Mouse (Mus musculus) heart, adult 2 months (tissue): ENCODE data around the gene Sirt1. TPM values are rescaled to one million over a fixed set of nuclear protein-coding genes. Genes with fewer than 3 reads are reported as not detected.
"Not testable (repeated sequence)": the region's sequence is repeated elsewhere in the genome, so short reads cannot be mapped to it uniquely, and the experiment has no call there.

Experiments
- DNase-seq, 2 experiments: peaks; one replicate each; pipeline ENCODE4 v3.0.0; 2021
- H3K27ac ChIP-seq: fragments of 200-600 bp; 2 replicates; pipeline ENCODE4 v1.8.1; 2022
- H3K27me3 ChIP-seq: fragments of 200-500 bp; 2 replicates; pipeline ENCODE4 v1.6.1; 2012; ENCODE audit warnings: mild to moderate bottlenecking, low read length, inconsistent platforms, mixed read lengths; ENCODE audit not compliant: control insufficient read depth, insufficient read depth
- H3K36me3 ChIP-seq: fragments of 200-500 bp; 2 replicates; pipeline ENCODE4 v1.6.1; 2012; ENCODE audit warnings: low read length, inconsistent platforms; ENCODE audit not compliant: control insufficient read depth, insufficient read depth
- H3K4me1 ChIP-seq: fragments of 200-500 bp; 2 replicates; pipeline ENCODE4 v1.6.1; 2011; ENCODE audit warnings: low read length; ENCODE audit not compliant: control insufficient read depth, insufficient read depth
- H3K4me3 ChIP-seq: fragments of 200-600 bp; 2 replicates; pipeline ENCODE4 v1.8.1; 2022
- H3K79me2 ChIP-seq: fragments of 200-500 bp; replicated peaks from 2 replicates; pipeline ENCODE4 v1.6.1; 2012; ENCODE audit warnings: mild to moderate bottlenecking, inconsistent platforms, low read length, moderate library complexity, mixed read lengths; ENCODE audit not compliant: control insufficient read depth, insufficient read depth
- H3K9ac ChIP-seq: fragments of 200-500 bp; 2 replicates; pipeline ENCODE4 v1.6.1; 2012; ENCODE audit warnings: low read depth, mild to moderate bottlenecking, control low read depth, inconsistent platforms, low read length, mixed read lengths
- CTCF ChIP-seq: fragments of 200-600 bp; IDR thresholded peaks from 2 replicates; pipeline ENCODE4 v1.8.1; 2022; ENCODE audit warnings: antibody characterized with exemption, mild to moderate bottlenecking, moderate library complexity
- EP300 ChIP-seq: fragments of 200-500 bp; IDR thresholded peaks from 2 replicates; pipeline ENCODE4 v1.6.1; 2011; ENCODE audit warnings: low read depth, low read length, control low read depth; ENCODE audit not compliant: insufficient read depth
- POLR2A ChIP-seq: fragments of 200-500 bp; IDR thresholded peaks from 2 replicates; pipeline ENCODE4 v1.6.1; 2011; ENCODE audit warnings: mild to moderate bottlenecking, low read depth, low read length, control low read depth; ENCODE audit not compliant: insufficient read depth
- WGBS: fragments of 180-500 bp; shearing (Covaris S2); methylation state at CpG from one replicate; pipeline ENCODE4 v1.1.7; 2018; 5-methylcytosine and 5-hydroxymethylcytosine counted together
- intact Hi-C: fragments of 180-260 bp; cut with DNase I; formaldehyde crosslinking; loops from one replicate; pipeline ENCODE4 v1.15.1; 2025
- polyA plus RNA-seq: library from polyadenylated mRNA; depleted of rRNA; stranded (reverse); fragments of >200 nt; gene quantifications from 2 replicates; pipeline ENCODE4 v1.2.3, GENCODE M21; 2012
- total RNA-seq, 2 experiments: library from RNA; stranded (reverse); gene quantifications; 2 replicates each; pipeline ENCODE4 v1.2.3; 2021

The Sirt1 gene
- total and polyA plus RNA-seq, 3 experiments = 2.5 to 11.5 (median 10.4) TPM

GRCm38 (mm10) chr10:63415850-63416249, 34.3 kb upstream of the Sirt1 start:
- Histone ChIP-seq H3K27ac (no peak overlapping the region), H3K36me3 (no peaks in the 10 kb centered on the region), H3K9ac (no peak overlapping the region), H3K27me3 (no peaks in the 10 kb centered on the region), H3K4me3 (no peak overlapping the region), H3K4me1 (no peaks in the 10 kb centered on the region), H3K79me2 (no peaks in the 10 kb centered on the region)
- intact Hi-C loops = no loop called here
- WGBS = 53% methylated on average over 7 of the region's 7 CpGs
- no peak for DNase-seq
- TF ChIP-seq POLR2A (no peak), EP300 (no peak), CTCF (no peak)

- no peaks in the 10 kb centered on the region for H3K36me3 ChIP-seq
- intact Hi-C loops = no loop called here
- DNase-seq = no peak
- no peaks in the 10 kb centered on the region for H3K79me2 ChIP-seq
- no peak overlapping the region for H3K27ac ChIP-seq
- no peak overlapping the region for H3K4me3 ChIP-seq
- WGBS = 62% methylated on average over 7 of the region's 7 CpGs
- no peaks in the 10 kb centered on the region for H3K4me1 ChIP-seq
- H3K27me3 ChIP-seq = no peaks in the 10 kb centered on the region
- H3K9ac ChIP-seq = no peak overlapping the region
- TF ChIP-seq CTCF (no peak), POLR2A (no peak), EP300 (no peak)
Observed at GRCm38 (mm10) chr10:63415287-63415686, 33.8 kb upstream of the Sirt1 start.

GRCm38 (mm10) chr10:63412756-63413155, 31.3 kb upstream of the Sirt1 start:
- Histone ChIP-seq H3K4me3 (no peak overlapping the region), H3K27ac (no peak overlapping the region), H3K9ac (no peak overlapping the region), H3K4me1 (no peaks in the 10 kb centered on the region), H3K27me3 (no peaks in the 10 kb centered on the region), H3K36me3 (no peaks in the 10 kb centered on the region), H3K79me2 (no peaks in the 10 kb centered on the region)
- WGBS = 81% methylated on average over 17 of the region's 17 CpGs
- no peak for TF ChIP-seq EP300
- no peak for TF ChIP-seq POLR2A
- no peak for TF ChIP-seq CTCF
- intact Hi-C loops = no loop called here
- no peak for DNase-seq

DNA sequence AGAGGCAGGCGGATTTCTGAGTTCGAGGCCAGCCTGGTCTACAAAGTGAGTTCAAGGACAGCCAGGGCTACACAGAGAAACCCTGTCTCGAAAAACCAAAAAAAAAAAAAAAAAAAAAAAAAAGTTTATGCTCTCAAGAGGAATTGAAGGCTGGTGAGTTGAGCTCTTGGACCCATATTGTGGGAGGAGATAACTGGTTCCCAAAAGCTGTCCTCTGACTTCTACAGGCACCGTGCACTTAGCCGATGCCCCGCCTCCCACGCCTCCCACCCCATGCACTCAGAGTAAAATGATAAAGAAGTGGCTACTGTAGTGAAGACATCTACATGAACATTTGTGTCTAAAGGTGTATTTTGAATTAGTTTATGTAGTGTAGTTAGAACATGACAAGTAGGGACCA, 30.2 kb upstream of the Sirt1 start:
- WGBS = 88% methylated on average over 6 of the region's 7 CpGs
- DNase-seq, H3K79me2 ChIP-seq, H3K4me1 ChIP-seq, H3K27me3 ChIP-seq, H3K4me3 ChIP-seq, H3K9ac ChIP-seq, H3K27ac ChIP-seq, H3K36me3 ChIP-seq, intact Hi-C loops: not testable (repeated sequence)

- H3K27me3 ChIP-seq = no peaks in the 10 kb centered on the region
- no peak overlapping the region for H3K4me3 ChIP-seq
- no peak for DNase-seq
- no peak overlapping the region for H3K9ac ChIP-seq
- no peaks in the 10 kb centered on the region for H3K36me3 ChIP-seq
- H3K27ac ChIP-seq = no peak overlapping the region
- no peaks in the 10 kb centered on the region for H3K4me1 ChIP-seq
- 63% methylated on average over 16 of the region's 16 CpGs for WGBS
- no peaks in the 10 kb centered on the region for H3K79me2 ChIP-seq
- TF ChIP-seq POLR2A = no peak
- TF ChIP-seq CTCF = no peak
- no peak for TF ChIP-seq EP300
- intact Hi-C loops = no loop called here
Observed at GRCm38 (mm10) chr10:63410162-63410956, 28.9 kb upstream of the Sirt1 start.

DNA sequence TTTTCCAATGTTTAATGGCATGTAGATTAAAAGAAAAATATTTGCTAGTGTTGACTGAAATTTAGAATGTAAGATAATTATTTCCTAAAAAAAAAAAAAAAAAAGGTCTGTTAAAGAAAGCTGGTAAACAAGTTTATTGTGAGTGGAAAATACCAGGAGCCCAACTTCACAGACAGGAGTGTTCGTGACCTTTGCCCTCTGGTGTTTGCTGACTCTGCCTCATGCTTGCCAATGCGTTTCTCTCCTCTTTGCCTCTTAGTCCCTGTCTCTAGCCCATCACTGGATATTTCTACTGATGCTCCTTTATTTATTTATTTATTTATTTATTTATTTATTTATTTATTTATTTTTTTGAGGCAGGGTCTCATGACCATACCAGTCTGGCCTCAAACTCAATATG, 22.1 kb upstream of the Sirt1 start:
- intact Hi-C loops = no loop called here
- no peak for DNase-seq
- no peaks in the 10 kb centered on the region for H3K36me3 ChIP-seq
- no peaks in the 10 kb centered on the region for H3K27me3 ChIP-seq
- H3K27ac ChIP-seq = no peak overlapping the region
- no peaks in the 10 kb centered on the region for H3K4me1 ChIP-seq
- no peak overlapping the region for H3K4me3 ChIP-seq
- no peaks in the 10 kb centered on the region for H3K79me2 ChIP-seq
- no peak for TF ChIP-seq EP300
- no peak for TF ChIP-seq CTCF
- TF ChIP-seq POLR2A = no peak
- no peak overlapping the region for H3K9ac ChIP-seq
- WGBS = 90% methylated on average over 2 of the region's 2 CpGs
